Mouse (Mus musculus): ENCODE measurements around the gene Prr18. TPM values are rescaled to one million over a fixed set of nuclear protein-coding genes. Genes with fewer than 3 reads are reported as not detected.

The Prr18 gene
- polyA plus RNA-seq, 1 experiment from 2014 or later = 1.3 TPM

- Histone ChIP-seq H3K9ac (ENCODE audit: low read length) (peak overlapping the region; percentile 79), H3K36me3 (ENCODE audit: control insufficient read depth, insufficient read depth, low read length) (no peaks in the 10 kb centered on the region), H3K27me3 (ENCODE audit: control insufficient read depth, insufficient read depth, low read length) (no peaks in the 10 kb centered on the region), H3K4me1 (ENCODE audit: control insufficient read depth, insufficient read depth, low read length) (peaks cover 56% of the 10 kb centered on the region), H3K4me2 (no peak overlapping the region), H3K9me3 (ENCODE audit: control insufficient read depth, low read length) (no peaks in the 10 kb centered on the region), H3K4me3 (ENCODE audit: low read depth, low read length) (no peak overlapping the region), H3K27ac (ENCODE audit: low read depth, low read length) (peak overlapping the region; percentile 94)
- DNase-seq (ENCODE audit: low spot score, missing footprints) (peak; percentile 95), ATAC-seq (ENCODE audit: low FRiP score) (no peak)
- 19% methylated on average over 13 of the region's 13 CpGs for WGBS
Measured at GRCm38 (mm10) chr17:8370634-8371229, 33.5 kb downstream of the Prr18 start.

- Histone ChIP-seq H3K36me3 (ENCODE audit: control insufficient read depth, insufficient read depth, low read length) (no peaks in the 10 kb centered on the region), H3K9me3 (ENCODE audit: control insufficient read depth, low read length) (no peaks in the 10 kb centered on the region), H3K27me3 (ENCODE audit: control insufficient read depth, insufficient read depth, low read length) (no peaks in the 10 kb centered on the region), H3K4me3 (ENCODE audit: low read depth, low read length) (peak overlapping the region; percentile 30), H3K4me2 (peak overlapping the region; percentile 61), H3K4me1 (ENCODE audit: control insufficient read depth, insufficient read depth, low read length) (peaks cover 53% of the 10 kb centered on the region), H3K9ac (ENCODE audit: low read length) (peak overlapping the region; percentile 79), H3K27ac (ENCODE audit: low read depth, low read length) (peak overlapping the region; percentile 94)
- WGBS = 0% methylated on average over 7 of the region's 7 CpGs
- ATAC-seq (ENCODE audit: low FRiP score) (peak; percentile 82), DNase-seq (ENCODE audit: low spot score, missing footprints) (peak; percentile 98)
Measured at GRCm38 (mm10) chr17:8371834-8372233, 34.6 kb downstream of the Prr18 start.

GRCm38 (mm10) chr17:8372286-8373046, 35.2 kb downstream of the Prr18 start:
- DNase-seq (ENCODE audit: low spot score, missing footprints) = peak; percentile 98
- no peaks in the 10 kb centered on the region for H3K36me3 ChIP-seq (ENCODE audit: control insufficient read depth, insufficient read depth, low read length)
- H3K4me2 ChIP-seq = peak overlapping the region; percentile 61
- no peaks in the 10 kb centered on the region for H3K27me3 ChIP-seq (ENCODE audit: control insufficient read depth, insufficient read depth, low read length)
- H3K4me3 ChIP-seq (ENCODE audit: low read depth, low read length) = peak overlapping the region; percentile 30
- 2% methylated on average over 18 of the region's 18 CpGs for WGBS
- no peaks in the 10 kb centered on the region for H3K9me3 ChIP-seq (ENCODE audit: control insufficient read depth, low read length)
- peak; percentile 30; the same call in 1 of the 2 replicates for ATAC-seq (ENCODE audit: low FRiP score)
- H3K9ac ChIP-seq (ENCODE audit: low read length) = peak overlapping the region; percentile 79
- peak overlapping the region; percentile 94 for H3K27ac ChIP-seq (ENCODE audit: low read depth, low read length)
- H3K4me1 ChIP-seq (ENCODE audit: control insufficient read depth, insufficient read depth, low read length) = peaks cover 47% of the 10 kb centered on the region

- DNase-seq (ENCODE audit: low spot score, missing footprints) (no peak), ATAC-seq (ENCODE audit: low FRiP score) (no peak)
- H3K36me3 ChIP-seq (ENCODE audit: control insufficient read depth, insufficient read depth, low read length) = no peaks in the 10 kb centered on the region
- H3K4me3 ChIP-seq (ENCODE audit: low read depth, low read length) = no peak overlapping the region
- no peaks in the 10 kb centered on the region for H3K9me3 ChIP-seq (ENCODE audit: control insufficient read depth, low read length)
- H3K9ac ChIP-seq (ENCODE audit: low read length) = no peak overlapping the region
- WGBS = 54% methylated on average over 5 of the region's 5 CpGs
- H3K27me3 ChIP-seq (ENCODE audit: control insufficient read depth, insufficient read depth, low read length) = no peaks in the 10 kb centered on the region
- peaks cover 8% of the 10 kb centered on the region; the same call in 1 of the 2 replicates for H3K4me1 ChIP-seq (ENCODE audit: control insufficient read depth, insufficient read depth, low read length)
- H3K27ac ChIP-seq (ENCODE audit: low read depth, low read length) = no peak overlapping the region
- H3K4me2 ChIP-seq = no peak overlapping the region
Measured at GRCm38 (mm10) chr17:8377298-8377697, 40.0 kb downstream of the Prr18 start.

GRCm38 (mm10) chr17:8385441-8385840, 48.2 kb downstream of the Prr18 start:
- no peaks in the 10 kb centered on the region for H3K9me3 ChIP-seq (ENCODE audit: control insufficient read depth, low read length)
- no peak overlapping the region for H3K4me2 ChIP-seq
- ATAC-seq (ENCODE audit: low FRiP score) (no peak), DNase-seq (ENCODE audit: low spot score, missing footprints) (no peak)
- H3K27ac ChIP-seq (ENCODE audit: low read depth, low read length) = no peak overlapping the region
- no peak overlapping the region for H3K4me3 ChIP-seq (ENCODE audit: low read depth, low read length)
- WGBS = 97% methylated on average over 2 of the region's 2 CpGs
- H3K4me1 ChIP-seq (ENCODE audit: control insufficient read depth, insufficient read depth, low read length) = peaks cover 3% of the 10 kb centered on the region
- peaks cover 25% of the 10 kb centered on the region for H3K27me3 ChIP-seq (ENCODE audit: control insufficient read depth, insufficient read depth, low read length)
- no peaks in the 10 kb centered on the region for H3K36me3 ChIP-seq (ENCODE audit: control insufficient read depth, insufficient read depth, low read length)
- H3K9ac ChIP-seq (ENCODE audit: low read length) = no peak overlapping the region

- H3K36me3 ChIP-seq (ENCODE audit: control insufficient read depth, insufficient read depth, low read length) = no peaks in the 10 kb centered on the region
- H3K27me3 ChIP-seq (ENCODE audit: control insufficient read depth, insufficient read depth, low read length) = peaks cover 27% of the 10 kb centered on the region
- ATAC-seq (ENCODE audit: low FRiP score) (no peak), DNase-seq (ENCODE audit: low spot score, missing footprints) (peak; percentile 89)
- no peaks in the 10 kb centered on the region for H3K9me3 ChIP-seq (ENCODE audit: control insufficient read depth, low read length)
- peak overlapping the region; percentile 38 for H3K4me2 ChIP-seq
- peak overlapping the region; percentile 15; the same call in 1 of the 2 replicates for H3K4me3 ChIP-seq (ENCODE audit: low read depth, low read length)
- H3K9ac ChIP-seq (ENCODE audit: low read length) = no peak overlapping the region
- no peak overlapping the region for H3K27ac ChIP-seq (ENCODE audit: low read depth, low read length)
- 1% methylated on average over 13 of the region's 13 CpGs for WGBS
- peaks cover 3% of the 10 kb centered on the region for H3K4me1 ChIP-seq (ENCODE audit: control insufficient read depth, insufficient read depth, low read length)
Measured at GRCm38 (mm10) chr17:8388463-8388862, 51.2 kb downstream of the Prr18 start.

GRCm38 (mm10) chr17:8388990-8389789, 51.9 kb downstream of the Prr18 start:
- 1% methylated on average over 28 of the region's 28 CpGs for WGBS
- Histone ChIP-seq H3K27ac (ENCODE audit: low read depth, low read length) (no peak overlapping the region), H3K4me1 (ENCODE audit: control insufficient read depth, insufficient read depth, low read length) (peaks cover 3% of the 10 kb centered on the region), H3K9me3 (ENCODE audit: control insufficient read depth, low read length) (no peaks in the 10 kb centered on the region), H3K4me3 (ENCODE audit: low read depth, low read length) (peak overlapping the region; percentile 15), H3K27me3 (ENCODE audit: control insufficient read depth, insufficient read depth, low read length) (peaks cover 27% of the 10 kb centered on the region), H3K9ac (ENCODE audit: low read length) (no peak overlapping the region), H3K4me2 (peak overlapping the region; percentile 38), H3K36me3 (ENCODE audit: control insufficient read depth, insufficient read depth, low read length) (no peaks in the 10 kb centered on the region)
- ATAC-seq (ENCODE audit: low FRiP score) = no peak
- peak; percentile 89 for DNase-seq (ENCODE audit: low spot score, missing footprints)

- no peak overlapping the region for H3K9ac ChIP-seq (ENCODE audit: low read length)
- WGBS = 6% methylated on average over 10 of the region's 10 CpGs
- no peak for ATAC-seq (ENCODE audit: low FRiP score)
Measured at GRCm38 (mm10) chr17:8389790-8390095, 52.5 kb downstream of the Prr18 start.

GRCm38 (mm10) chr17:8390487-8390886, 53.2 kb downstream of the Prr18 start:
- H3K4me1 ChIP-seq (ENCODE audit: control insufficient read depth, insufficient read depth, low read length) = peaks cover 3% of the 10 kb centered on the region
- H3K4me2 ChIP-seq = no peak overlapping the region
- H3K36me3 ChIP-seq (ENCODE audit: control insufficient read depth, insufficient read depth, low read length) = no peaks in the 10 kb centered on the region
- DNase-seq (ENCODE audit: low spot score, missing footprints) = no peak
- no peak overlapping the region for H3K4me3 ChIP-seq (ENCODE audit: low read depth, low read length)
- no peaks in the 10 kb centered on the region for H3K9me3 ChIP-seq (ENCODE audit: control insufficient read depth, low read length)
- 60% methylated on average over 4 of the region's 4 CpGs for WGBS
- ATAC-seq (ENCODE audit: low FRiP score) = no peak
- no peak overlapping the region for H3K9ac ChIP-seq (ENCODE audit: low read length)
- H3K27ac ChIP-seq (ENCODE audit: low read depth, low read length) = no peak overlapping the region
- H3K27me3 ChIP-seq (ENCODE audit: control insufficient read depth, insufficient read depth, low read length) = peaks cover 27% of the 10 kb centered on the region

More at GRCm38 (mm10) chr17:8389790-8390095, 52.5 kb downstream of the Prr18 start:
- H3K4me3 ChIP-seq (ENCODE audit: low read depth, low read length) = no peak overlapping the region
- no peaks in the 10 kb centered on the region for H3K36me3 ChIP-seq (ENCODE audit: control insufficient read depth, insufficient read depth, low read length)
- no peak overlapping the region for H3K4me2 ChIP-seq
- H3K27me3 ChIP-seq (ENCODE audit: control insufficient read depth, insufficient read depth, low read length) = peaks cover 27% of the 10 kb centered on the region
- no peaks in the 10 kb centered on the region for H3K9me3 ChIP-seq (ENCODE audit: control insufficient read depth, low read length)
- no peak for DNase-seq (ENCODE audit: low spot score, missing footprints)
- no peak overlapping the region for H3K27ac ChIP-seq (ENCODE audit: low read depth, low read length)
- H3K4me1 ChIP-seq (ENCODE audit: control insufficient read depth, insufficient read depth, low read length) = peaks cover 3% of the 10 kb centered on the region
